Mouse (Mus musculus) lung, adult 2 months (tissue): ENCODE measurements around the gene Ndufc2. TPM values are rescaled to one million over a fixed set of nuclear protein-coding genes. Genes with fewer than 3 reads are reported as not detected.
"Not testable (repeated sequence)": the region's sequence is repeated elsewhere in the genome, so short reads cannot be mapped to it uniquely, and the experiment has no call there.

Source experiments
- DNase-seq: peaks from one replicate; pipeline ENCODE4 v3.0.0; 2022
- H3K4me1 ChIP-seq: fragments of 200-500 bp; 2 replicates; pipeline ENCODE4 v1.6.1; 2011; ENCODE audit warnings: low read length; ENCODE audit not compliant: control insufficient read depth, insufficient read depth
- H3K4me3 ChIP-seq: fragments of 200-500 bp; replicated peaks from 2 replicates; pipeline ENCODE3; 2011; ENCODE audit warnings: low read depth, mild to moderate bottlenecking, control low read depth, low read length; ENCODE audit errors: extremely low read depth
- CTCF ChIP-seq: fragments of 200-500 bp; IDR thresholded peaks from 2 replicates; pipeline ENCODE4 v1.5.1; 2011; ENCODE audit warnings: mild to moderate bottlenecking, low read length, control low read depth; ENCODE audit not compliant: insufficient read depth
- POLR2A ChIP-seq: fragments of 200-500 bp; IDR thresholded peaks from 2 replicates; pipeline ENCODE4 v1.6.1; 2011; ENCODE audit warnings: low read depth, mild to moderate bottlenecking, control low read depth, low read length, borderline replicate concordance; ENCODE audit errors: extremely low read depth
- WGBS: fragments of 180-500 bp; shearing (Covaris S2); methylation state at CpG from one replicate; pipeline ENCODE4 v1.1.7; 2018; 5-methylcytosine and 5-hydroxymethylcytosine counted together
- polyA plus RNA-seq: library from polyadenylated mRNA; depleted of rRNA; stranded (reverse); fragments of >200 nt; gene quantifications from 2 replicates; pipeline ENCODE4 v1.2.3, GENCODE M21; 2012

The Ndufc2 gene
- polyA plus RNA-seq, 1 experiment = 135 TPM

GRCm38 (mm10) chr7:97420406-97420805 is 20.6 kb downstream of the Ndufc2 start:
- DNase-seq = no peak
- WGBS = 53% methylated on average over 1 of the region's 1 CpGs
- TF ChIP-seq POLR2A (no peak), CTCF (no peak)
- H3K4me3 ChIP-seq = no peak overlapping the region
- peaks cover 4% of the 10 kb centered on the region for H3K4me1 ChIP-seq

GRCm38 (mm10) chr7:97420958-97421651 is 21.3 kb downstream of the Ndufc2 start:
- peaks cover 4% of the 10 kb centered on the region for H3K4me1 ChIP-seq
- no peak for DNase-seq
- WGBS = 66% methylated on average over 8 of the region's 8 CpGs
- no peak overlapping the region for H3K4me3 ChIP-seq
- TF ChIP-seq CTCF (no peak), POLR2A (no peak)

- TF ChIP-seq POLR2A (no peak), CTCF (no peak)
- H3K4me1 ChIP-seq = no peaks in the 10 kb centered on the region
- H3K4me3 ChIP-seq = no peak overlapping the region
- WGBS = 61% methylated on average over 5 of the region's 5 CpGs
- DNase-seq = no peak
Observed at GRCm38 (mm10) chr7:97423754-97424153, 24.0 kb downstream of the Ndufc2 start.

- TF ChIP-seq POLR2A = no peak
- peak; percentile 73 for TF ChIP-seq CTCF
- no peaks in the 10 kb centered on the region for H3K4me1 ChIP-seq
- 9% methylated on average over 12 of the region's 12 CpGs for WGBS
- H3K4me3 ChIP-seq = no peak overlapping the region
- DNase-seq = peak; percentile 86
Observed at GRCm38 (mm10) chr7:97424621-97425245, 24.9 kb downstream of the Ndufc2 start.

GRCm38 (mm10) chr7:97426566-97426965 is 26.8 kb downstream of the Ndufc2 start:
- Histone ChIP-seq H3K4me3 (no peak overlapping the region), H3K4me1 (no peaks in the 10 kb centered on the region)
- no peak for TF ChIP-seq CTCF
- no peak for TF ChIP-seq POLR2A
- WGBS = 60% methylated on average over 6 of the region's 6 CpGs
- DNase-seq = no peak

GRCm38 (mm10) chr7:97427296-97427695 is 27.5 kb downstream of the Ndufc2 start:
- TF ChIP-seq CTCF = no peak
- TF ChIP-seq POLR2A = no peak
- Histone ChIP-seq H3K4me1 (no peaks in the 10 kb centered on the region), H3K4me3 (no peak overlapping the region)
- DNase-seq = no peak
- WGBS = 77% methylated on average over 6 of the region's 6 CpGs

- no peak for DNase-seq
- WGBS = 72% methylated on average over 5 of the region's 5 CpGs
Observed at GRCm38 (mm10) chr7:97427778-97428420, 28.1 kb downstream of the Ndufc2 start.

GRCm38 (mm10) chr7:97429705-97430104 is 29.9 kb downstream of the Ndufc2 start:
- no peak overlapping the region for H3K4me3 ChIP-seq
- no peak for DNase-seq
- WGBS = 7% methylated on average over 5 of the region's 5 CpGs
- H3K4me1 ChIP-seq = no peaks in the 10 kb centered on the region
- TF ChIP-seq CTCF (no peak), POLR2A (no peak)

More at GRCm38 (mm10) chr7:97427778-97428420, 28.1 kb downstream of the Ndufc2 start:
- H3K4me1 ChIP-seq = no peaks in the 10 kb centered on the region
- TF ChIP-seq CTCF = peak; percentile 15; the same call in 1 of the 2 replicates
- no peak for TF ChIP-seq POLR2A
- H3K4me3 ChIP-seq = no peak overlapping the region

GRCm38 (mm10) chr7:97433517-97433916 is 33.7 kb downstream of the Ndufc2 start:
- not testable (repeated sequence) for H3K4me1 ChIP-seq, DNase-seq, H3K4me3 ChIP-seq
- 28% methylated on average over 3 of the region's 3 CpGs for WGBS
